Mouse (Mus musculus): ENCODE data around the gene Slc1a3. TPM values are rescaled to one million over a fixed set of nuclear protein-coding genes. Genes with fewer than 3 reads are reported as not detected.

Slc1a3 gene
- total and polyA plus RNA-seq, 3 experiments, result 4.5 to 12.6 (median 6.5) TPM

- H3K4me1 ChIP-seq (ENCODE audit: control insufficient read depth in 1 of 2, insufficient read depth in 2 of 2), result peaks cover 7 to 27% of the 10 kb centered on the region in 2 experiments
- no peaks in the 10 kb centered on the region; the same call in 1 of the 2 replicates for H3K79me2 ChIP-seq (replicated peaks; ENCODE audit: control insufficient read depth, extremely low read depth, insufficient read depth, poor library complexity, severe bottlenecking)
- DNase-seq (ENCODE audit: extremely low read depth), result no peak
- no peak overlapping the region for H3K9ac ChIP-seq (ENCODE audit: insufficient read depth, low read depth)
- no peaks in the 10 kb centered on the region for H3K36me3 ChIP-seq (replicated peaks in 1 of 2; ENCODE audit: control insufficient read depth in 1 of 2, insufficient read depth in 1 of 2, low read length in 1 of 2)
- in situ Hi-C loops (cut with MboI; ENCODE audit: low pct_ligation_motif_present, low pct_unique_long_range_greater_than_20kb, low sequenced_read_pairs), result no loop called here
- H3K4me2 ChIP-seq (ENCODE audit: insufficient read depth, low read depth, poor library complexity, severe bottlenecking), result no peak overlapping the region
- no peak overlapping the region for H3K27ac ChIP-seq (ENCODE audit: insufficient read depth, low read depth)
- TF ChIP-seq TBP (conservative IDR thresholded peaks at IDR 0.05; ENCODE audit: low read depth, low read length), result no peak
- no peak for TF ChIP-seq ZC3H11A (IDR thresholded peaks at IDR 0.05; ENCODE audit: low read depth, low read length)
- no peak for TF ChIP-seq POLR2AphosphoS2 (IDR thresholded peaks at IDR 0.05; ENCODE audit: low read depth, low read length)
- TF ChIP-seq MAZ (IDR thresholded peaks at IDR 0.05; ENCODE audit: low read depth, low read length), result no peak
- TF ChIP-seq MXI1 (IDR thresholded peaks at IDR 0.05; ENCODE audit: low read depth, low read length), result no peak
- TF ChIP-seq TCF12 (IDR thresholded peaks at IDR 0.05; ENCODE audit: low read depth, low read length), result no peak
- TF ChIP-seq USF2 (conservative IDR thresholded peaks at IDR 0.05; ENCODE audit: low read depth, low read length), result no peak
- TF ChIP-seq KAT2A (IDR thresholded peaks at IDR 0.05; ENCODE audit: insufficient replicate concordance, low read length), result no peak
- no peak for TF ChIP-seq MEF2A (IDR thresholded peaks at IDR 0.05; ENCODE audit: borderline replicate concordance, low read depth, low read length)
- TF ChIP-seq NRF1 (IDR thresholded peaks at IDR 0.05; ENCODE audit: low read depth, low read length), result no peak
- no peak for TF ChIP-seq E2F4 (IDR thresholded peaks at IDR 0.05; ENCODE audit: insufficient replicate concordance, low read depth, low read length)
- no peak for TF ChIP-seq MAFK (IDR thresholded peaks at IDR 0.05; ENCODE audit: insufficient replicate concordance, low read length)
- no peak for TF ChIP-seq CTCF (conservative IDR thresholded peaks at IDR 0.05 in 1 of 2, IDR thresholded peaks at IDR 0.05 in 1 of 2; ENCODE audit: low read depth in 2 of 2, low read length in 2 of 2)
- no peak for TF ChIP-seq IRF4 (IDR thresholded peaks at IDR 0.05; ENCODE audit: low read depth, low read length)
- TF ChIP-seq MYC (IDR thresholded peaks at IDR 0.05; ENCODE audit: low read depth, low read length), result no peak
- no peak for TF ChIP-seq RCOR1 (conservative IDR thresholded peaks at IDR 0.05; ENCODE audit: low read depth, low read length)
- TF ChIP-seq ETS1 (conservative IDR thresholded peaks at IDR 0.05; ENCODE audit: low read depth, low read length), result no peak
- H3K4me3 ChIP-seq (replicated peaks in 1 of 3; ENCODE audit: low read depth in 2 of 3, low read length in 2 of 3, poor library complexity in 1 of 3), result no peak overlapping the region
- no peaks in the 10 kb centered on the region for H3K27me3 ChIP-seq (replicated peaks)
- dilution Hi-C loops (cut with MboI; ENCODE audit: extremely low pct_ligation_motif_present, extremely low pct_unique_long_range_greater_than_20kb, low sequenced_read_pairs), result no loop called here
- no peaks in the 10 kb centered on the region for H3K9me3 ChIP-seq (replicated peaks; ENCODE audit: low read length)
These were observed 7.9 kb upstream of the Slc1a3 start for GRCm38 (mm10) chr15:8718496-8718895.

DNA sequence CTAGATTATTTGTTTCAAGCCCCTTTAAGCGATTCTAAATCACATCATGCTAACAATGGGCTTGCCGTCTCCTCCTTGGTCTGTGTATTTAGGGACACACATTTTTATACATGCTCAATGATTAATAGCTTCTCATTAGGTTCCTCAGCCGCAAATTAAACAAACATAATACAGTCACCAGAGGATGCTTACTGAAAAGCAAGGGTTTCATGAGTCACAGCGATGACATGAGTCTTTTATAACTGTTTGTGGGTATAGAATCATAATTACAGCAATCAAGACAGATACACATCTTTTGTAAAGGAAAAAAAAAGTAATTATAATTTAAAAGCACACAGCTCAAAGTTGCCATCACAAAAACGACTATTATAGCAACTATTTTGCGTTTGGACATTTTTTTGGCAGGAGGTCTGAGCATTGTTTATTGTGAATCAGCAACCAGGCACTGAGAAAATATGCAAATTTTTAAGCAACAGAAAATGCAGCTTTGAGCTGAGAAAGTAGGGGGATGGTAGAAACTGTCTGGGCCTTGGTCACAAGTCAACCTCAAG lies 6.5 kb upstream of the Slc1a3 start:
- Histone ChIP-seq H3K36me3 (replicated peaks in 1 of 2; ENCODE audit: control insufficient read depth in 1 of 2, insufficient read depth in 1 of 2, low read length in 1 of 2) (no peaks in the 10 kb centered on the region), H3K27me3 (replicated peaks) (no peaks in the 10 kb centered on the region), H3K4me3 (replicated peaks in 1 of 3; ENCODE audit: low read depth in 2 of 3, low read length in 2 of 3, poor library complexity in 1 of 3) (no peak overlapping the region), H3K9me3 (replicated peaks; ENCODE audit: low read length) (no peaks in the 10 kb centered on the region), H3K4me1 (ENCODE audit: control insufficient read depth in 1 of 2, insufficient read depth in 2 of 2) (peaks cover 14 to 39% of the 10 kb centered on the region in 2 experiments), H3K9ac (ENCODE audit: insufficient read depth, low read depth) (no peak overlapping the region), H3K4me2 (ENCODE audit: insufficient read depth, low read depth, poor library complexity, severe bottlenecking) (no peak overlapping the region), H3K79me2 (replicated peaks; ENCODE audit: control insufficient read depth, extremely low read depth, insufficient read depth, poor library complexity, severe bottlenecking) (no peaks in the 10 kb centered on the region; the same call in 1 of the 2 replicates), H3K27ac (ENCODE audit: insufficient read depth, low read depth) (no peak overlapping the region)
- dilution Hi-C loops (cut with MboI; ENCODE audit: extremely low pct_ligation_motif_present, extremely low pct_unique_long_range_greater_than_20kb, low sequenced_read_pairs) (no loop called here), in situ Hi-C loops (cut with MboI; ENCODE audit: low pct_ligation_motif_present, low pct_unique_long_range_greater_than_20kb, low sequenced_read_pairs) (no loop called here)
- TF ChIP-seq IRF4 (IDR thresholded peaks at IDR 0.05; ENCODE audit: low read depth, low read length), result no peak
- TF ChIP-seq MXI1 (IDR thresholded peaks at IDR 0.05; ENCODE audit: low read depth, low read length), result no peak
- TF ChIP-seq NELFE (IDR thresholded peaks at IDR 0.05; ENCODE audit: low read depth, low read length), result no peak
- TF ChIP-seq MYC (IDR thresholded peaks at IDR 0.05; ENCODE audit: low read depth, low read length), result no peak
- no peak for TF ChIP-seq TBP (conservative IDR thresholded peaks at IDR 0.05; ENCODE audit: low read depth, low read length)
- no peak for TF ChIP-seq HCFC1 (IDR thresholded peaks at IDR 0.05; ENCODE audit: low read depth, low read length)
- TF ChIP-seq USF2 (conservative IDR thresholded peaks at IDR 0.05; ENCODE audit: low read depth, low read length), result no peak
- no peak for TF ChIP-seq MAZ (IDR thresholded peaks at IDR 0.05; ENCODE audit: low read depth, low read length)
- TF ChIP-seq ZKSCAN1 (IDR thresholded peaks at IDR 0.05; ENCODE audit: borderline replicate concordance, low read depth, low read length), result no peak
- no peak for DNase-seq (ENCODE audit: extremely low read depth)
